Mouse (Mus musculus): ENCODE data around the gene Ap1b1.

Gene Ap1b1

DNA sequence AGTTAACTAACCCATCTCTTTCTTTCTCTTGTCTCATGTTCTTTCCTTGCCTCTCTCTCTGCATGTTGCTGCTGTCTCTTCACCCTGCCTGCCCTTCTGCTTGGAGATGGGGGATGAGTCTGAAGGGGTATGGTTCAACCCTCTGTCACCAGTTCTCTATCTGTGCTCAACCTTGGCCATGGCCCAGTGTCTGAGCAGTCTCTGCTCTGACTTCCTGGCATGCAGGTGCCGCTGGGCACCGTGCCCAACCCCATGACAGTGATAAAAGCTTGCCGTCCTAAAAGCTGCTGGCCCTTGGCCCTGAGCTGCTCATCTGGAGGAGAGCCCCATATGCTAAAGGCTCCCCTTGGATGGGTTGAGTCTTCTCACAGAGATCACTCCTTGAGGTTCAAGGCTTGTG, 46.5 kb downstream of the Ap1b1 start:
- peak; percentile 57 for DNase-seq (ENCODE audit: low read depth, low spot score)

DNA sequence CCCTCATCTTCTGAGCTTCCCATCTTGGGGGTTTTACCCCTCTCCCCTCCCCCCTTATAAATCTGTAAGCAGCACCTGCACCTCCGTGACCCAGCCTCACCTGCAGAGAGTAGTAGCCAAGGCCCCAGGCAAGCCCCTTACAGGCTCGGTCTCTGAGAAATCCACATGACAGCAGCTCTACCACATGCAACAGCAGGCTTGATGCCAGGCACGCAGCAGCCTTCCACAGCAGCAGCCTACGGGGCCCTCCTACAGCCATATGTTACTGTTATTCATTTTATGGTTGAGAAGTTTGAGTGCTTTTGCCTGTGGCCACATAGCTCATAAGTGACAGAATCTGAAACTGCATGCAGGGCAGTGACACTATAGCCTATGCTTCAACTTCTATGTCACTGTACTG, 48.8 kb downstream of the Ap1b1 start:
- no peak for DNase-seq (ENCODE audit: low read depth, low spot score)

DNA sequence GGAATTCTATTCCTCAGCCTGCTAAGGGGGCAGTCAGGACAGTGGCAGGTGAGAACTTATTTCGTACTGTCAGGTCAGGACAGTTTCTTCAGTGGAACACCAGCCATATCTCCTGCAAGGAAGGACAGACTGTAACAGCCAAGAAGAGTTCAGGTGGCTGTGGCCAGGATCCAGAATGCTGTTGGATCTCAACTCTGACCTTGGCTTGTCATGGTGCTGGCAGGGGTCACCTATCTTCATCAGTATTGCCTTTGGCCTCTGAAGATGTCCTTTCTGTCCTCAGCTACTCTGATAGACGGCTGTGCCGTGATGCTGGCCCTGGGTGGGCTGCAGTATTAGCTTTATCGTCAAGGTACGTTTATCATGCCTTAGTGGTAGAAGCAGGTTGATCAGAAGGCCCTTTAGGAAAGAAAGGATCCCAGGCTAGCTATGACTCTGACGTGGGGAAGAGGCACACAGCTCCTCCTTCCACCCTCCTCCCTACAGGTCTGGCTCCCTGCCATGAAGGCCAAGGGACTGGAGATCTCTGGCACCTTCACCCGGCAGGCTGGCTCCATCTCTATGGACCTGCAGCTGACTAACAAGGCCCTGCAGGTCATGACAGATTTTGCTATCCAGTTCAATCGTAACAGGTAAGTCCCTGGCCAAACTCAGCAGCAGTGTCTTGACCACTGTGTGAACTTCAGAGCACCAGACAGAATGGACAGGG, 50.7 kb downstream of the Ap1b1 start:
- DNase-seq (ENCODE audit: low read depth, low spot score), result peak; percentile 57

DNA sequence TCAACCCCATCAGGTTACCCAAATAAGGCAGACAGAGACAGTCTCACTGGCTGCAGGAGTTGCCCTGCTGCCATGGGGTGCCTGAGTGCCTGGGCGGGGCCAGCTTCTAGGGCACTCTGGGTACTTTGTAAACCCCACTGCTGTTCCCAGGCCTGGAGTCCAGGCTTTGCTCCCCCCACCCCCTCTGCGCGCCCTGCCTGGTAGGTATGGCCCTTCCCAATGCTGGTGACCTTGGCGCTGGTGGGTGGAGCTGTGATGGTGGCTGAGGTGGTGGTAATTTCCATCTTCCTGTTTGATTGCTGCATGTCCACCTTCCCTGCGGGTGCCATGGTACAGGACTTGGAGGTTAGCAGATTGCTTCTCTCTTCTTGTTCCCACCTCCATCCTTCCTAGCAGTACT, 54.0 kb downstream of the Ap1b1 start:
- no peak for DNase-seq (ENCODE audit: low read depth, low spot score)

DNA sequence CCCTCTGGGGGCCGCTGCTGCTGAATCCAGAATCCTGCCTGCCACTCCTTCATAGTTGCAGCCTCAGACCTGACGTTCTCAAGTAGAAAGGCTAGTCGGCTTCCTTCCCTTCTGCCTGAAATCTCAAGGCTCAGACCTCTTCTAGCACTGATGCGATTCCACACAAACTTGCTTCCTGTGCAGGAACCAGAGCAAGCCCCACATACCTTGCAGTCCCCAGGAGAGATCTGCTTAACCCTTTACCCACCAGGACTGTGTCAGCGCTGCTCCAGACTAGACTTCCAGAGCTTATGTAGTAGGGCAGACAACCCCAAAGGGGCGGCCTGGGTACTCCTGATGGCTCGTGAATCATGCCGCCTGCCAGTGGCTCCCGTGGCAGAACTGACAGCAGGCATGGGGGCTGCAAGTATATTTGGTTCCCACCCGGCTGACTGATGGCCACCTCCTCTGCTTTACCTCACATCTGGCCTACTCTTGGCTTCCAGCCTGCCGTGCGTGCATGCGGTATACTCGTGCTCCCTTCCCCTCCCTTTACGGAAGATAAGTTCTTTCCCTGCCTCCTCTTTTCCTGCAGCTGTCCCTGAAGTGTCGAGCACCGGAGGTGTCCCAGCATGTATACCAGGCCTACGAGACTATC, 54.6 kb downstream of the Ap1b1 start:
- no peak for DNase-seq (ENCODE audit: low read depth, low spot score)

DNA sequence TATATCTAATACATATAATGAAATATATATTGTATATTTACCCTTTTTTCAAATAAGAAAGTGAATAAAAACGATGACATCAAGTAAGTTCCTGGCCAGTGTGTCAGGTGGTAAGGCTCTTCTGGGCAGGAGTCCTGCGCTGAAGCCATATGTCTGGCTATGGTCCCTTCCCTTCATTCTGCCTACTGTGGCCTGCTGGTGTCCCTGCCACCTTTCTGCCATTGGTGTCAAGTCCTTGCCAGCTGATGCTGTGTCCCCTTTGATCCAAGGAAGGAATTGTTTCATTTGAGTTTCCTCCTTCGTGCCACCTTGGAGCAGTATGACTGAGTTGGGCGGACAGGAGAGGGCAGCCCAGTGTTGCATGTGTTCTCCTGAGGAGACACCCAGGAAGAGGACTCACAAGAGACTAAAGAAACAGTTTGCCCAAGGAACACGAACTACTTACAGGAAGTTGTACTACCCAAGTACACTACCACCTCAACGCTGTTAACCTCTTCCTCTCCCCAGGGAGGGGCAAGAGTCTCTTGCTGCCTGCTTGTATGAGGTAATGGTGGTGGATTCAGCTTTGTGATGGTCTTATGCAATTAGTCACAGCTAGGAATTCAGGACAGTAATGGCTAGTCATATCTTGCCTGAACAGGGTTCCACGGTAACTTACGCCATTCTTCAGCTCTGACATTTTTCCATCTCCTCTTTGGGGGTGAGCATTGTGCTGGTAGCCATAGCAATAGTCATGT, 56.2 kb downstream of the Ap1b1 start:
- no peak for DNase-seq (ENCODE audit: low read depth, low spot score)

DNA sequence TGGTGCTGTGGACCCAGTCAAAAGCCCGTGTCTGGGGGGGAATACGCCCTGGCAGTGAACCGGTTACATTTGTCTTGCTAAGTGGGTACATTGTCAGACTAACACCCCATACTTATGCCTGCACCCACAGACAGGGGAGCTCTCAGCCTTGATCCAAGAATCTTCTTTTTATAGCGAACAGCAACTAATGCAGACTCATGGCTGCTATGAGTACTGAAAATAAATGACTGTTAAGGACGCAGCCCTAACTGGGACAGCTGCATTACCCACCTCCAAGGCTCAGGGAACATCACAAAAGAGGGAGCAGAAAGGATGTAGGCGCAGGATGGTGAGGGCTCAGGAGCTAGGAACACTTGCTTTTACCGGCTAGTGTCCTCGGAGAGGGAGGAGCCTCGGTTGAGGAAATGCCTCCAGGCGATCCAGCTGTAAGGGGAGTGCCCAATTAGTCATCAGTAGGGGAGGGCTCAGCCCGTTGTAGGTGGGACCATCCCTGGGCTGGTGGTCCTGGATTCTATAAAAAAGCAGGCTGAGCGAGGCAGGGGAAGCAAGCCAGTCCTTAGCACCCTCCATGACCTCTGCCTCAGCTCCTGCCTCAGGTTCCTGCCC, 59.8 kb downstream of the Ap1b1 start:
- DNase-seq (ENCODE audit: low read depth, low spot score), result no peak

DNA sequence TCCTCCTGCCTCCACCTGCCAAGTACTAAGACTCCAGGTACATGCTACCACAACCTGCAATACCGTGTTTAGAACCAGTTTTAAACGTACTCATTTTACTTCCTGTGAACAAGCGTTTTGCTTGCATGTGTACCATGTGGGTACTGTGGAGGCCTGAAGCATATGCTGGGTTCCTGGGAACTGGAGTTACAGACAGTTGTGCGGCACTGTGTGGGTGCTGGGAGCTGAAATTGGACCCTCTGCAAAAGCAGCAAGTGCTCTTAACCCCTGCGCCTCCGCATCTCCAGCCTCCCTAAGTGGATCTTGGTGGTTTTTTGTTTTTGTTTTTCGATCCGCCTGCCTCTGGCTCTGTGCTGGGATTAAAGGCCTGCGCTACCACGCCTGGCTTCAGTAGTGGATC, 65.0 kb downstream of the Ap1b1 start:
- DNase-seq (ENCODE audit: low read depth, low spot score), result no peak

DNA sequence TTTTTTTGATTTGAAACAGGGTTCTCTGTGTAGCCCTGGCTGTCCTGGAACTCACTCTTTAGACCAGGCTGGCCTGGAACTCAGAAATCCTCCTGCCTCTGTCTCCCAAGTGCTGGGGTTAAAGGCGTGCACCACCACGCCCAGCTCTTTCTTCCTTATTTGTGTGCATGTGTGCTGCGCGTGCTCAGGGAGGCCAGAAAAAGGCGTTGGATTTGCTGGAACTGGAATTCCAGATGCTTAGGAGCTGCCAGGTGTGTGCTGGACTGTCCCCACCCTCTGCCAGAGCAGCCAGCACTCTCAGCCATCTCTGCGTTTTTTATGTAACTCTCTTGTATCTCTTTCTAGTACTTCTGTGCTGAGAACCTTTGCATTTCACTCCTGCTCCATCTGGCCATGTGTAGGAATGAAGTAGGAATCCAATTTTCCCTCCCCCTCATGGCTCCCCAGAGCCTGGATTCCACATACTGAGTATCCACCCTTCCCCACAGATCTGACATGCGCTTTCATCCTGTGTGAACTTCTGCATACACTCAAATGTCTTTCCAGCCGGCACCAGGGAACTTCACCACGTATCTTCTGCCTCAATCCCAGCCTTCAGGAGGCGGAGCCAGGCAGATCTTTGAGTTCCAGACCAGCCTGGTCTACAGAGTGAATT, 65.7 kb downstream of the Ap1b1 start:
- no peak for DNase-seq (ENCODE audit: low read depth, low spot score)

DNA sequence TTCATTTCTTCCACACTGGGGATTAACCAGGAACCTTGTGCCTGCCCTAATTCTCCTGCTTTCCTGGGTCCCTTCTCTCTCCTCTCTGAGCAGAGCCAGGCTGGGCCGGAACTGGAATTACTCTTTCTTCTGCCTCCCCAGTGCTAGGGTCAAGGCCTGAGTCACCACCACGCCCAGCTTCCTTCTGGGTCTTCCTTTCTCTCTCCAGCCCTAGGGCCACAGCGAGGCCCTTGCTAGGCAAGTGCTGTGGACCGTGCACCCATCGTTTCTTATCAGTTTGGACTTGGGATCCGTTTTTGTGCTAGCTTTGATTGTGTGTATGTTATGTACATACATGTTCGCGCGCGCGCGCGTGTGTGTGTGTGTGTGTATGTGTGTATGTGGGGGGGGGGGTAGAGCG, 67.5 kb downstream of the Ap1b1 start:
- no peak for DNase-seq (ENCODE audit: low read depth, low spot score)

DNA sequence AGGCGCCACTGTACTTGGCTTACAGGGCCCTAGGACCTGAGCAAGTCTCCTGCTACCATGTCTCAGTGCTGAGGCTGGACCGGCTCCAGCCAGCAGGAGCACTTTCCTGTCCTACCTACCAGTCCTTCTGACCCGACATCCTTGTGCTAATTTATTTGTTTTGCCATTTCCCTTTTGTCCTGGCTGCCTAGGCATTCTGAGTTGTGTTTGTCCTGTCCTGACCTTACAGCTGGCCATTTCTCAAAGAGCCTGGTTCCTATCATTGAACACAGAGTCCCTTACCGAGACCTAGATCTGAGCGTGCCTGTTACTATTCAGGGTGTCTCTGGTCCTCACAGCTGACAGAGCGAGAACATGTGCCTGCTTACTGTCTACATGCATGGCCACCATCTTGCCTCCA, 68.2 kb downstream of the Ap1b1 start:
- DNase-seq (ENCODE audit: low read depth, low spot score), result no peak

DNA sequence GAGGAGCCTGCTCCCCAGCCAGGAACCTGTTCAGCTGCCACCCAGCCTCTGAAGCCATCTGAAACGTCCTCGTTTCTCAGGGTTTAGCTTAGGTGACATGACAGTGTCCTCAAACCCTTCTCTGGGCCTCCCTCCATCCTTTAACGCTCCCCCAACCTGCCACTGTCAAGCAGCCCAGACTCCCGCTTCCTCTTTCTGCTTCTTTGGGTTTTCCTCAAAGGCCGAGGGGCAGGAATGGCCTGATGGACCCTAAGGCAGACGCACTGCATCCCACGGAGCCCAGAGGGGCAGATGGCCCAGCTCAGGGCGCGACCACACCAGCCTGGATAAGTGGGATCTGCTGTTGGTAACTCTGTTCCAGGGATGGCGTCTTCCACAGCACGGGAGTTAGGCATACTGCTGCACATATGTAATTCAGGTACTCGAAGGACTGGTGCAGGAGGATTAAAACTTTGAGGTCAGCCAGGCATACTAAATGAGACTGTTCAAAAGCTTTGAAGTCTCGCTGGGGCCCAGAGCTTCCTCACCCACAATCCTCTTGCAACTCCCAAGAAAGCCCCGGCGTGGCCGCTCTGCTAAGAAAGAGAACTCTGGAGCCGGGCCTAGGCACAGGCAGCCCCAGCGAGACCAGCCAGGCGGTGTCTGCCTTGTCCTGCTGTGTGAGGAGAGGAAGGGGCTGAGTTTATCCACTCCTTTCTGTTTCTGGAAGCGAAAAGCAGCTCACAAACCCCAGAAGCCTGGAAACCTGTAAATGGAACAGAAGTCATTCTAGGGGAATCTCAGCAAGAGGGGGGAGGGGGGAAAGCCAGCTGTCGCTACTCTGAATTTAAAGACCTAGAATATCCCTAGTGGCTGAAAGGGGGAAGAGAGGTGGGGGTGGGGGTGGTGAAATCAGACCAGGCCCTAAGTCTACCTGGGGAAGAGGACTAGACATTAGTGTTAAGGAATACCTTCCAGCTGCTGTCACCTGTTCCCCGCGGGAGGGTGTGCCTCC, 69.6 kb downstream of the Ap1b1 start:
- no peak for DNase-seq (ENCODE audit: low read depth, low spot score)

DNA sequence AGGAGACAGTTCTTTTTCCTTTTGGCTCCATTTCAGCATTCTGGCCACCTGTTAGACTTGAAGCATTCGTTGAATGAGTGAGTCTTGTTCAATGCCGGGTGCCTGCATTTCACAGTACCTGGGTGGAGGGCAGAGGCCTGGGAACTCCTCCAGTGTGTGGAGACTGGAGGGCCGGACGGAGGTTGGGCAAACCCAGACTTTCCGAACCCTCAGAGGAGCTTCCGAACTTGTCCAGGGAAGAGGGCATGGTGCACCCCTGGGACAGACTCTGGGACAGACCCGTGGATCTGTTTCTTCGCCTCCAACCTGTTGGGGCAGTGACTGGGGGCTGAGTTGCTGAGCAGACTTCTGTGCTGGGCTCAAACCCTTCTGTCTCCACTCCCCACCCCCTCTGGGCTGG, 70.4 kb downstream of the Ap1b1 start:
- DNase-seq (ENCODE audit: low read depth, low spot score), result no peak

DNA sequence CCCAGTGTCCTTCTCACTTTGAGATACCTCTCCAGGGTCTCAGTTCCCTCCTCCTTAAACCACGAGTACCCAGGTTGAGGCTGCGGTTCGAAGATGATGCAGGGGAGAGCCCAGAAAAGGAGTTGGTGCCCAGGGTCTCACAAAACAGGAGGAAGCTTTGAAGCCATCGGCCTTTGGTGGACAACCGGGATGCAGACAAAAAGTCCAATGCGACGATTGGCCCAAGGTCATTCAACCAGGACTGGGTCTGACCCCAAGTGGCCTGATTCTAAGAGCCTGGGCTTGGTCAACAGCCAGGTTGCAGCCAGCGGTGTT, 70.9 kb downstream of the Ap1b1 start:
- DNase-seq (ENCODE audit: low read depth, low spot score), result no peak

DNA sequence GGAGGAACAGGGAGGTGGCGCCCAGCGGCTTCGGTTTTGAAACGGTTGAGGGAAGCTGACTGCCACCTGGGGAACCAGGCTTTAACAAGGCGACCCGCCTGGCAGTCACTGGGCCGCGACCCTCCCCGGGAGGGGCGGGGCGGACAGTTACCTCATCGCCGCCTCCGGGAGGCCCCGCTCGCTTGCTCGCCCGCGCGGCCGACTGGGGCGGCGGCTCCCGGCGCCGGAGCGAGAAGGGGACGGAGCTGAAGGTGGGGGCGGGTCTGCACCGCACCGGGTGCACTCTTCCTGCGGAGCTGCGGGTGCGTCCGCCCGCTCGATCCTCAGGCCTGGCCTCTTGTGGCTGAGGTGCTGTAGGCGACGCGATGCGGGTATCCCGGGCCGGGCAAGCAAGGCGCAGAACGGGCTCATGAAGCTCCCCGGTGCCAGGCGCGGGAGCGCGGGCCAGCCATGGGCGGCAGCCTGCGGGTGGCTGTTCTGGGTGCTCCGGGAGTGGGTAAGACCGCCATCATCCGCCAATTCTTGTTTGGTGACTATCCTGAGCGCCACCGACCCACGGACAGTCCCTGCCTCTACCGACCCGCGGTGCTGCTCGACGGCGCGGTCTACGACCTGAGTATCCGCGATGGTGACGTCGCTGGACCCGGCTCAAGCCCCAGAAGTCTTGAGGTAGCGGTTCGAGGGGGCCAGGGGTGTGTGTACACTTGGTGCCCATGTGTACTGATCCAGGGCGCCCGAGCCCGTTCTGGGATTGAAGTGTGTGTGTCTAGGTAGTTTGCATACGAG, 71.4 kb downstream of the Ap1b1 start, which contains the start of gene Rasl10a:
Gene Rasl10a, plus strand, starts transcription at position 273 of the 786 bp plus-strand sequence.
- no peak for DNase-seq (ENCODE audit: low read depth, low spot score)

DNA sequence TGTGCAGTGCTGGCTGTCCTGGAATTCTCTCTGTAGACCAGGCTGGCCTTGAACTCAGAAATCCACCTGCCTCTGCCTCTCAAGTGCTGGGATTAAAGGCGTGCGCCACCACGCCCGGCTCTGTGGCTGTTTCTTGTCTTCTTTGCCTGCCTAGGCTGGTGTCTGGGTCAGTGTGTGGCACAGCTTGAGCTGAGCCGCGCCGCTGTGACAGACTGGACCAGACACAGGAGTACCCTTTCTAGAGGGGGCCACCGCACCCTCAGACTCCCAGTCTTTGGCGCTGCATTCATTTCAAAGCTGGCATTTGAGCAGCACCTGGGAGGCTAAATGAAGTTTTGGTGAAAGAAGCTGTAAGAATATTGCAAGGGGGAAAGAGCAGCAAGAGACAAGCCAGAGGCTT, 72.2 kb downstream of the Ap1b1 start:
- DNase-seq (ENCODE audit: low read depth, low spot score), result no peak

DNA sequence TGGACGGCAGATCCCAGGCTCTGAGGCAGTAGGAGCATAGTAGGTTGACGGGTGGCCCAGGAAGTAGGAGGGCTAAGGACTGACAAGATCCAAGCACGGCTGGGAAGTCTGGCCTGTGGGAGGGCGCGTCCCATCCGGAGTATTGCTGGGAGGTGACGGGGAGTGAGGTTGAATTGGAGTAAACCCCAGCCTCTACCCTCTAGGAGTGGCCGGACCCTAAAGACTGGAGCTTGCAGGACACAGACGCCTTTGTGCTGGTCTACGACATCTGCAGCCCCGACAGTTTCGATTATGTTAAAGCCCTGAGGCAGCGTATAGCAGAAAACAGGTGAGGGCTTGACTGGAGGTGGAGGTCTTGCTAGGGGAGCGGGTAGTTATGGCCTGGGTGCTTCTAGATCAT, 72.6 kb downstream of the Ap1b1 start:
- DNase-seq (ENCODE audit: low read depth, low spot score), result no peak

DNA sequence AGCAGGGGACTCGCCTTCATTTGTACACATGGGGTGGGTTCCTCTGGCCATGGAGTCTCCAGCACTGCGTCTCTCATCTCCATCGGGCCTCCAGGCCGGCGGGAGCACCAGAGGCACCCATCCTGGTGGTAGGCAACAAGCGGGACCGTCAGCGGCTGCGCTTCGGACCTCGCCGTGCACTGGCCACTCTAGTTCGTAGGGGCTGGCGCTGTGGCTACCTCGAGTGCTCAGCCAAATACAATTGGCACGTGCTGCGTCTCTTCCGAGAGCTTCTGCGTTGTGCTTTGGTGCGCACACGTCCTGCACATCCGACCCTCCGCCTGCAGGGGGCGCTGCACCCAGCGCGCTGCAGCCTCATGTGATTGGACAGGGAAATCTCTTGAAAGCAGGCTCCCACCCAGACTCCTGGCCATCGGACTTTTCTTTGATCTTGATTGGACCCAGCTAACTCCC, 73.1 kb downstream of the Ap1b1 start:
- DNase-seq (ENCODE audit: low read depth, low spot score), result no peak

DNA sequence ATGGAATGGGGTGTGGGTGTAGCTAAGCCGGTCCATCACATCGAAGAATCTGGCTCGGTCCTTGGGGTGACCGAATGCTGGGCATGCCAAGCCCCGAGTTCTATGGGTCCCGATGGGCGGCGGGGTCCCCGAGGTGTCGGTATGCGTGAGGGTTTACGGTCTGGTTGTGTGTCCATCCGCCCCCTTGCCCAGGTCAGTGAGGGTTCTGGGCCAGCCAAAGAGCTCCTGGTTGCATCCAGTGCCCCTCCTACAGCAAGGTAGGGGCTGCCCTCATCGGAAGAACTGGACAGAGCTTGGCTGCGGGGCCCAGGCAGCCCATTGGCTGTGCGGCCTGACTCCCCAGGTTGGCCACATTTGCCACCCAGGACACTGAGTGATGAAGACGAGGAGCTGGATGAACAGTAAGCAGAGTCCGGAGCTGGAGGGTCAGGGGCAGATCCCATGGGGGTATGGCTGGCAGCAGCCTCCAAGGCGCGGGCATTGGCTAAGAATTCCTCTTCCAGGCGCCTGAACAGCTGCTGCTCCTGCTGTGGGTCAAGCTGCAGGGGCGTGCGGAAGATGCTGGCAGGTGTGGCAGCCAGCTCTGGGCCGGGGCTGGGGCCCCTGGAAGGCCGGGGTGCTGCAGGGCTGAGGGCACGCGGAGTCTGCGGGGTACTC, 74.3 kb downstream of the Ap1b1 start:
- DNase-seq (ENCODE audit: low read depth, low spot score), result no peak

Measured in skeletal muscle tissue, adult 2 months (tissue).